Mouse (Mus musculus): ENCODE data around the gene Cflar. TPM values are rescaled to one million over a fixed set of nuclear protein-coding genes. Genes with fewer than 3 reads are reported as not detected.

Cflar gene
- polyA plus RNA-seq, 1 experiment, result 5.3 TPM

GRCm38 (mm10) chr1:58710711-58711364 lies 470 bp upstream of the Cflar start:
- peaks cover 22% of the 10 kb centered on the region for H3K4me1 ChIP-seq
- H3K36me3 ChIP-seq (replicated peaks; ENCODE audit: low read length), result peaks cover 22% of the 10 kb centered on the region
- H3K4me3 ChIP-seq (replicated peaks), result peak overlapping the region; percentile 95
- H3K9me3 ChIP-seq, result peaks cover 8% of the 10 kb centered on the region; the same call in 1 of the 2 replicates
- H3K27me3 ChIP-seq (replicated peaks), result no peaks in the 10 kb centered on the region
- TF ChIP-seq GATA1 (IDR thresholded peaks at IDR 0.05; ENCODE audit: borderline replicate concordance, low read length), result no peak
- TF ChIP-seq FLI1 (IDR thresholded peaks at IDR 0.05; ENCODE audit: low read length), result no peak

DNA sequence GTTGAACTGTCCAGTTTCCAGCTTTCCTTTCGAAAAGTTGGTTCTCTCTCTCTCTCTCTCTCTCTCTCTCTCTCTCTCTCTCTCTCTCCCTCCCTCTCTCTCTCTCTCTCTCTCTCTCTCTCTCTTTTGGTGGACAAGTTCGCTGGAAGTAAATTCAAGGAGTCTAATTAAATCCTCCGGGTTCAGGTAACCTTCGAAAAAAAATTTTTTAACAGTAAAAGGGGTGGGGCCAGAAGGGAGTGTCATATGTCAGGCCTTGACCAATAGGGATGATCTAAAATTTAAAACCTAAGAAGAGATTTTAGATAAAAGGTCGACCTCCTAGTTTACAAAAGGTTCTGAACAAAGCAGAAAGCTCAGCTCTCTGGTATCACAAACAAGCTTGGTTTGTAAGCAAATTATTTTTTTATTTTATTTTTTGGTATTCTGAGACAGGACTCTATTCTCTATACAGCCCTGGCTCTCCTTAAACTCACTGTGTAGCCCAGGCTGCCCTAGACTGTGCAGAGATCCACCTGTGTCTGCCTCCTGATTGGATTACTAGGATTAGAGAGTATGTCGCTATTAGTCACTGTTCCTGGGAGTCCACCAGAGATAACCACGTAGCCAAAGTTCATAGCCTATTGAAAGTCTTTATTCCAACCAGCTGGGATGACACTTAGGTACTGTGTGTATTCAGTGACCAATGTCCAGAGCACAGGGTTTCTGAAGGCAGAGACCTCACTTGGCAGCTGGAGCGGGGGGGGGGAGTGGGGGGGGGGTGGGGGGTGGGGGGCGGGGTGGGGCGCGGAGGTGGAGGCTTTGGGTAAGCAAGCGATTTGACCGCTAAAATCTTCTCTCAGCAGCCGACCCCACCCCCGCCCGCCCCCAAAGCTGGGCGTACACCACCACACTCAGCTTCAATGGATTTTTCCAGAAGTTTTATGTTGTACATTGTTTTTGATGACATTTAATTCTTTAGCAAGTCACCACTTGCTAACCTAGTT lies 1.1 kb downstream of the Cflar start:
- TF ChIP-seq FLI1 (IDR thresholded peaks at IDR 0.05; ENCODE audit: low read length), result no peak
- peak; percentile 86; the same call in 1 of the 3 replicates for TF ChIP-seq GATA1 (IDR thresholded peaks at IDR 0.05; ENCODE audit: borderline replicate concordance, low read length)
- Histone ChIP-seq H3K4me3 (replicated peaks) (peak overlapping the region; percentile 93), H3K9me3 (peaks cover 5% of the 10 kb centered on the region; the same call in 1 of the 2 replicates), H3K4me1 (peaks cover 34% of the 10 kb centered on the region), H3K27me3 (replicated peaks) (no peaks in the 10 kb centered on the region), H3K36me3 (replicated peaks; ENCODE audit: low read length) (peaks cover 31% of the 10 kb centered on the region)

- H3K9me3 ChIP-seq, result peaks cover 2% of the 10 kb centered on the region; the same call in 1 of the 2 replicates
- H3K4me3 ChIP-seq (replicated peaks), result peak overlapping the region; percentile 93
- TF ChIP-seq FLI1 (IDR thresholded peaks at IDR 0.05; ENCODE audit: low read length), result no peak
- no peak for TF ChIP-seq GATA1 (IDR thresholded peaks at IDR 0.05; ENCODE audit: borderline replicate concordance, low read length)
Observed at GRCm38 (mm10) chr1:58713081-58713892, 2.0 kb downstream of the Cflar start.

DNA sequence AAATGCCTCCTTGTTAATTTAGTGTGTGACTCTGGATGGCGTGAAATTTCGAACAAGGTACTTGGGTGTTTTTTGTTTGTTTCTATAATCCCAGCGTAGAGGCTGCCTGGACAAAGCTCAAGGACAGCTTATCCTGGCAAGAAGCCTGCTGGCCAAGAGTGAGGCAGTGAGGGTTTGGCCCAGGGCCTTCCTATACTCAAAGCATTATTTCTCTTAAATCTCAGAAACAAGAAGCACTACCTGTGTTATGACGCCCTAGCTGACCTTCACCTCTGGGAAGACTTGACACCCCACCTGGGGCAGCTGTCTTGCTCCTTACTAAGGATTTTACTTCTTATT lies 2.6 kb downstream of the Cflar start:
- Histone ChIP-seq H3K4me1 (peaks cover 43% of the 10 kb centered on the region), H3K36me3 (replicated peaks; ENCODE audit: low read length) (peaks cover 41% of the 10 kb centered on the region), H3K4me3 (replicated peaks) (peak overlapping the region; percentile 93), H3K9me3 (no peaks in the 10 kb centered on the region), H3K27me3 (replicated peaks) (no peaks in the 10 kb centered on the region)
- no peak for TF ChIP-seq FLI1 (IDR thresholded peaks at IDR 0.05; ENCODE audit: low read length)
- TF ChIP-seq GATA1 (IDR thresholded peaks at IDR 0.05; ENCODE audit: borderline replicate concordance, low read length), result no peak

More at GRCm38 (mm10) chr1:58713081-58713892, 2.0 kb downstream of the Cflar start:
- no peaks in the 10 kb centered on the region for H3K27me3 ChIP-seq (replicated peaks)
- H3K4me1 ChIP-seq, result peaks cover 40% of the 10 kb centered on the region
- H3K36me3 ChIP-seq (replicated peaks; ENCODE audit: low read length), result peaks cover 37% of the 10 kb centered on the region

- Histone ChIP-seq H3K36me3 (replicated peaks; ENCODE audit: low read length) (peaks cover 46% of the 10 kb centered on the region), H3K4me1 (peaks cover 43% of the 10 kb centered on the region), H3K27me3 (replicated peaks) (no peaks in the 10 kb centered on the region), H3K4me3 (replicated peaks) (peak overlapping the region; percentile 93), H3K9me3 (no peaks in the 10 kb centered on the region)
- TF ChIP-seq FLI1 (IDR thresholded peaks at IDR 0.05; ENCODE audit: low read length) (no peak), GATA1 (IDR thresholded peaks at IDR 0.05; ENCODE audit: borderline replicate concordance, low read length) (no peak)
Observed at GRCm38 (mm10) chr1:58714361-58714760, 3.1 kb downstream of the Cflar start.

GRCm38 (mm10) chr1:58715536-58715935 lies 4.2 kb downstream of the Cflar start:
- H3K9me3 ChIP-seq, result no peaks in the 10 kb centered on the region
- peak overlapping the region; percentile 89 for H3K4me3 ChIP-seq (replicated peaks)
- no peaks in the 10 kb centered on the region for H3K27me3 ChIP-seq (replicated peaks)
- no peak for TF ChIP-seq FLI1 (IDR thresholded peaks at IDR 0.05; ENCODE audit: low read length)
- no peak for TF ChIP-seq GATA1 (IDR thresholded peaks at IDR 0.05; ENCODE audit: borderline replicate concordance, low read length)
- H3K36me3 ChIP-seq (replicated peaks; ENCODE audit: low read length), result peaks cover 58% of the 10 kb centered on the region
- peaks cover 53% of the 10 kb centered on the region for H3K4me1 ChIP-seq

- Histone ChIP-seq H3K36me3 (replicated peaks; ENCODE audit: low read length) (peaks cover 63% of the 10 kb centered on the region), H3K9me3 (no peaks in the 10 kb centered on the region), H3K4me3 (replicated peaks) (peak overlapping the region; percentile 89), H3K27me3 (replicated peaks) (no peaks in the 10 kb centered on the region), H3K4me1 (peaks cover 58% of the 10 kb centered on the region)
- TF ChIP-seq GATA1 (IDR thresholded peaks at IDR 0.05; ENCODE audit: borderline replicate concordance, low read length) (no peak), FLI1 (IDR thresholded peaks at IDR 0.05; ENCODE audit: low read length) (no peak)
Observed at GRCm38 (mm10) chr1:58716162-58716882, 5.0 kb downstream of the Cflar start.

DNA sequence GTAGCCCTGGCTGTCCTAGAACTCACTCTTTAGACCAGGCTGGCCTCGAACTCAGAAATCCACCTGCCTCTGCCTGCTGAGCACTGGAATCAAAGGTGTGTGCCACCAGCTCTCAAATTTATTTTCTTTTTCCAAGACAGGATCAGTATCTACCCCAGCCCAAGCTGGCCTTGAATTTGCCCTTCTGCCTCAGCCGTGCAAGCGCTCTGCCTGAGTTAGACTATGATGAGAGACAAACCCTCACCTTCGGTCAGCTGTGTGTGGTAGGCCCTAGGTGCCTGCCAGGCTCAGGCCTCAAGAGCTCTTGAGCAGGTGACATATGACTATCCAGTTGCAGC lies 5.5 kb downstream of the Cflar start:
- TF ChIP-seq GATA1 (IDR thresholded peaks at IDR 0.05; ENCODE audit: borderline replicate concordance, low read length), result no peak
- TF ChIP-seq FLI1 (IDR thresholded peaks at IDR 0.05; ENCODE audit: low read length), result no peak
- peak overlapping the region; percentile 85 for H3K4me3 ChIP-seq (replicated peaks)
- H3K27me3 ChIP-seq (replicated peaks), result no peaks in the 10 kb centered on the region
- H3K9me3 ChIP-seq, result no peaks in the 10 kb centered on the region
- H3K36me3 ChIP-seq (replicated peaks; ENCODE audit: low read length), result peaks cover 68% of the 10 kb centered on the region
- H3K4me1 ChIP-seq, result peaks cover 64% of the 10 kb centered on the region

Data from megakaryocyte, embryonic 14.5 days (primary cell).